Mouse (Mus musculus): ENCODE measurements at regions not wholly inside any gene's neighbourhood (a gene's known extent, or its start where the extent isn't known, plus 50 kb on each side); places are given as distances from the start of the nearest gene placed in this dataset.

- 92% methylated on average over 1 of the region's 1 CpGs for WGBS
- Histone ChIP-seq H3K9me3 (replicated peaks) (no peaks in the 10 kb centered on the region), H3K36me3 (no peaks in the 10 kb centered on the region), H3K27me3 (no peaks in the 10 kb centered on the region), H3K4me1 (no peaks in the 10 kb centered on the region), H3K4me2 (no peak overlapping the region), H3K4me3 (replicated peaks) (no peak overlapping the region), H3K9ac (no peak overlapping the region), H3K27ac (no peak overlapping the region)
- no peak for ATAC-seq (replicated peaks; ENCODE audit: low FRiP score)
Observed at GRCm38 (mm10) chr4:82123101-82123500, 582.4 kb downstream of the Nfib start.

GRCm38 (mm10) chr4:82120796-82121195 lies 584.8 kb downstream of the Nfib start:
- no peak for ATAC-seq (replicated peaks; ENCODE audit: low FRiP score)

GRCm38 (mm10) chr4:82120326-82120725 lies 585.2 kb downstream of the Nfib start:
- no peaks in the 10 kb centered on the region for H3K9me3 ChIP-seq (replicated peaks)
- no peak for ATAC-seq (replicated peaks; ENCODE audit: low FRiP score)
- H3K36me3 ChIP-seq = no peaks in the 10 kb centered on the region
- no peaks in the 10 kb centered on the region for H3K27me3 ChIP-seq
- H3K4me3 ChIP-seq (replicated peaks) = no peak overlapping the region
- H3K9ac ChIP-seq = no peak overlapping the region
- H3K27ac ChIP-seq = no peak overlapping the region
- no peaks in the 10 kb centered on the region for H3K4me1 ChIP-seq
- no peak overlapping the region for H3K4me2 ChIP-seq
- 62% methylated on average over 1 of the region's 1 CpGs for WGBS

More at GRCm38 (mm10) chr4:82120796-82121195, 584.8 kb downstream of the Nfib start:
- no peaks in the 10 kb centered on the region for H3K27me3 ChIP-seq
- H3K9me3 ChIP-seq (replicated peaks) = no peaks in the 10 kb centered on the region
- H3K4me1 ChIP-seq = no peaks in the 10 kb centered on the region
- H3K9ac ChIP-seq = no peak overlapping the region
- H3K4me2 ChIP-seq = no peak overlapping the region
- H3K4me3 ChIP-seq (replicated peaks) = no peak overlapping the region
- no peaks in the 10 kb centered on the region for H3K36me3 ChIP-seq
- no peak overlapping the region for H3K27ac ChIP-seq
- 86% methylated on average over 4 of the region's 4 CpGs for WGBS

- no peaks in the 10 kb centered on the region for H3K36me3 ChIP-seq
- H3K9ac ChIP-seq = no peak overlapping the region
- H3K9me3 ChIP-seq (replicated peaks) = no peaks in the 10 kb centered on the region
- no peak overlapping the region for H3K27ac ChIP-seq
- H3K4me2 ChIP-seq = no peak overlapping the region
- 98% methylated on average over 1 of the region's 1 CpGs for WGBS
- no peak for ATAC-seq (replicated peaks; ENCODE audit: low FRiP score)
- H3K27me3 ChIP-seq = no peaks in the 10 kb centered on the region
- no peak overlapping the region for H3K4me3 ChIP-seq (replicated peaks)
- no peaks in the 10 kb centered on the region for H3K4me1 ChIP-seq
Observed at GRCm38 (mm10) chr4:82101837-82102236, 603.7 kb downstream of the Nfib start.

GRCm38 (mm10) chr4:82099970-82100368 lies 605.6 kb downstream of the Nfib start:
- no peaks in the 10 kb centered on the region for H3K36me3 ChIP-seq
- H3K9ac ChIP-seq = no peak overlapping the region
- no peak overlapping the region for H3K4me3 ChIP-seq (replicated peaks)
- no peak overlapping the region for H3K27ac ChIP-seq
- no peak overlapping the region for H3K4me2 ChIP-seq
- no peaks in the 10 kb centered on the region for H3K9me3 ChIP-seq (replicated peaks)
- H3K27me3 ChIP-seq = no peaks in the 10 kb centered on the region
- ATAC-seq (replicated peaks; ENCODE audit: low FRiP score) = no peak
- H3K4me1 ChIP-seq = no peaks in the 10 kb centered on the region
- WGBS = 76% methylated on average over 6 of the region's 6 CpGs

- Histone ChIP-seq H3K4me1 (no peaks in the 10 kb centered on the region), H3K36me3 (no peaks in the 10 kb centered on the region), H3K27me3 (no peaks in the 10 kb centered on the region), H3K9me3 (replicated peaks) (no peaks in the 10 kb centered on the region), H3K27ac (no peak overlapping the region), H3K4me3 (replicated peaks) (no peak overlapping the region), H3K4me2 (no peak overlapping the region), H3K9ac (no peak overlapping the region)
- no peak for ATAC-seq (replicated peaks; ENCODE audit: low FRiP score)
- 89% methylated on average over 13 of the region's 13 CpGs for WGBS
Observed at GRCm38 (mm10) chr4:82098986-82099969, 606.3 kb downstream of the Nfib start.

GRCm38 (mm10) chr4:82092296-82093230 lies 613.0 kb downstream of the Nfib start:
- 72% methylated on average over 5 of the region's 5 CpGs for WGBS
- Histone ChIP-seq H3K4me2 (no peak overlapping the region), H3K9ac (no peak overlapping the region), H3K4me3 (replicated peaks) (no peak overlapping the region), H3K36me3 (no peaks in the 10 kb centered on the region), H3K4me1 (no peaks in the 10 kb centered on the region), H3K27ac (no peak overlapping the region), H3K27me3 (no peaks in the 10 kb centered on the region), H3K9me3 (replicated peaks) (no peaks in the 10 kb centered on the region)
- ATAC-seq (replicated peaks; ENCODE audit: low FRiP score) = no peak

GRCm38 (mm10) chr4:82089657-82090056 lies 615.9 kb downstream of the Nfib start:
- Histone ChIP-seq H3K36me3 (no peaks in the 10 kb centered on the region), H3K4me1 (no peaks in the 10 kb centered on the region), H3K9ac (no peak overlapping the region), H3K4me3 (replicated peaks) (no peak overlapping the region), H3K27ac (no peak overlapping the region), H3K27me3 (no peaks in the 10 kb centered on the region), H3K9me3 (replicated peaks) (no peaks in the 10 kb centered on the region), H3K4me2 (no peak overlapping the region)
- ATAC-seq (replicated peaks; ENCODE audit: low FRiP score) = no peak
- 86% methylated on average over 5 of the region's 5 CpGs for WGBS

- Histone ChIP-seq H3K4me2 (no peak overlapping the region), H3K27ac (no peak overlapping the region), H3K36me3 (no peaks in the 10 kb centered on the region), H3K4me3 (replicated peaks) (no peak overlapping the region), H3K9ac (no peak overlapping the region), H3K27me3 (no peaks in the 10 kb centered on the region), H3K4me1 (no peaks in the 10 kb centered on the region), H3K9me3 (replicated peaks) (no peaks in the 10 kb centered on the region)
- 74% methylated on average over 2 of the region's 2 CpGs for WGBS
- ATAC-seq (replicated peaks; ENCODE audit: low FRiP score) = no peak
Observed at GRCm38 (mm10) chr4:82083519-82083918, 622.0 kb downstream of the Nfib start.

- Histone ChIP-seq H3K27ac (no peak overlapping the region), H3K9me3 (replicated peaks) (no peaks in the 10 kb centered on the region), H3K27me3 (no peaks in the 10 kb centered on the region), H3K4me2 (no peak overlapping the region), H3K9ac (no peak overlapping the region), H3K4me3 (replicated peaks) (no peak overlapping the region), H3K4me1 (peaks cover 9% of the 10 kb centered on the region; the same call in 1 of the 2 replicates), H3K36me3 (no peaks in the 10 kb centered on the region)
- WGBS = 89% methylated on average over 3 of the region's 3 CpGs
- ATAC-seq (replicated peaks; ENCODE audit: low FRiP score) = no peak
Observed at GRCm38 (mm10) chr4:82068050-82068449, 625.4 kb upstream of the Mpdz start.

- no peak overlapping the region for H3K27ac ChIP-seq
- WGBS = 66% methylated on average over 14 of the region's 14 CpGs
- H3K9me3 ChIP-seq (replicated peaks) = no peaks in the 10 kb centered on the region
- no peak overlapping the region for H3K4me3 ChIP-seq (replicated peaks)
- no peak overlapping the region for H3K9ac ChIP-seq
- ATAC-seq (replicated peaks; ENCODE audit: low FRiP score) = peak; percentile 67; the same call in 1 of the 2 replicates
- H3K27me3 ChIP-seq = no peaks in the 10 kb centered on the region
- H3K36me3 ChIP-seq = no peaks in the 10 kb centered on the region
- peak overlapping the region; percentile 15 for H3K4me2 ChIP-seq
- H3K4me1 ChIP-seq = peaks cover 9% of the 10 kb centered on the region; the same call in 1 of the 2 replicates
Observed at GRCm38 (mm10) chr4:82065641-82066358, 623.2 kb upstream of the Mpdz start.

Data from kidney, embryonic 15.5 days (tissue).